Mouse (Mus musculus): Measurements from ENCODE around the gene Insr.

DNA sequence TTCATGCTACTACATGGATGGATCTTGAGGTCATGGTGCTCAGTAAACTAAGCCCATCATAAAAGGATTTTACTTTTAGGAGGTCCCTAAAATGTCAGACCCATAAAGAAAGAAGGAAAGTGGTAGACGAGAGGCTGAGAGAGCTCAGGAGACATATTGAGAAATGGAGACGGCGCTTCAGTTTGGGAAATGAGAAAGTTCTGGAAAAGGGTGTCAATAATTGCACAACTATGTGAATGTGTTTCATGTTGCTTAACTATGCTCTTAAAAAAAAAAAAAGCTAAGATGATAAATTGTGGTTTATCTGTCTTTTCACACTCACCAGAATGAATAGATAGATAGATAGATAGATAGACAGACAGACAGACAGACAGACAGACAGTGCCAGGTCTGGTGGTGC, 38.7 kb downstream of the Insr start:
- TF ChIP-seq POLR2A (IDR thresholded peaks at IDR 0.05; ENCODE audit: low read depth, low read length) = no peak
- no peak for TF ChIP-seq CTCF (IDR thresholded peaks at IDR 0.05; ENCODE audit: borderline replicate concordance, insufficient read depth, low read length)
